Mouse (Mus musculus) ES-E14 (cell line): ENCODE measurements at regions not wholly inside any gene's neighbourhood (a gene's known extent, or its start where the extent isn't known, plus 50 kb on each side); places are given as distances from the start of the nearest gene placed in this dataset.

Experiments used
- HCFC1 ChIP-seq: IDR thresholded peaks from 2 replicates; pipeline ENCODE4 v1.6.1; 2012; ENCODE audit warnings: low read length, inconsistent platforms, borderline replicate concordance; ENCODE audit not compliant: insufficient read depth
- MAFK ChIP-seq: IDR thresholded peaks from 2 replicates; pipeline ENCODE4 v1.6.1; 2014; ENCODE audit warnings: mild to moderate bottlenecking, low read depth, low read length, inconsistent platforms; ENCODE audit not compliant: insufficient read depth
- ZC3H11A ChIP-seq: IDR thresholded peaks from 2 replicates; pipeline ENCODE4 v1.6.1; 2012; ENCODE audit warnings: low read depth, mild to moderate bottlenecking, inconsistent platforms, low read length, borderline replicate concordance
- ZNF384 ChIP-seq: IDR thresholded peaks from 2 replicates; pipeline ENCODE4 v1.6.1; 2012; ENCODE audit warnings: low read depth, low read length, inconsistent platforms

- TF ChIP-seq ZNF384 (no peak), ZC3H11A (no peak), HCFC1 (no peak), MAFK (no peak)
Observed at GRCm38 (mm10) chr17:70929582-70929981, 72.9 kb upstream of the Myom1 start.
